Mouse (Mus musculus) adipocyte (in vitro differentiated cells): ENCODE data around the gene Gnl3.

Source experiments
- DNase-seq: peaks from one replicate; pipeline ENCODE4 v3.0.0-alpha.2; 2016; ENCODE audit warnings: low spot score

The Gnl3 gene

GRCm38 (mm10) chr14:31018860-31019291, at the start of gene Gnl3, which contains the start of gene Pbrm1:
Gene Gnl3 (minus strand): TSS chr14:31019152.
Gene Pbrm1 (plus strand): TSS chr14:31019138.
- peak; percentile 87 for DNase-seq

GRCm38 (mm10) chr14:31062277-31062676, 43.3 kb upstream of the Gnl3 start:
- peak; percentile 29 for DNase-seq

GRCm38 (mm10) chr14:31045817-31046216, 26.9 kb upstream of the Gnl3 start:
- DNase-seq = no peak

GRCm38 (mm10) chr14:31045296-31045695, 26.3 kb upstream of the Gnl3 start:
- no peak for DNase-seq

GRCm38 (mm10) chr14:31025785-31026184, 6.8 kb upstream of the Gnl3 start:
- no peak for DNase-seq

GRCm38 (mm10) chr14:31022579-31022978, 3.6 kb upstream of the Gnl3 start:
- peak; percentile 60 for DNase-seq

GRCm38 (mm10) chr14:31019331-31020205, 616 bp upstream of the Gnl3 start:
- peak; percentile 62 for DNase-seq

GRCm38 (mm10) chr14:31017854-31018253, 1.1 kb downstream of the Gnl3 start:
- DNase-seq = peak; percentile 57

GRCm38 (mm10) chr14:31016063-31016462, 2.9 kb downstream of the Gnl3 start:
- DNase-seq = no peak

- no peak for DNase-seq
Observed at GRCm38 (mm10) chr14:31013928-31014327, 5.0 kb downstream of the Gnl3 start.

GRCm38 (mm10) chr14:31011588-31011987, 7.4 kb downstream of the Gnl3 start:
- no peak for DNase-seq

GRCm38 (mm10) chr14:31006779-31007178, 12.2 kb downstream of the Gnl3 start:
- DNase-seq = no peak

GRCm38 (mm10) chr14:31004527-31004926, 14.4 kb downstream of the Gnl3 start:
- DNase-seq = no peak

- peak; percentile 71 for DNase-seq
Observed at GRCm38 (mm10) chr14:31001307-31002205, 17.4 kb downstream of the Gnl3 start, which contains the start of the genes Glt8d1 and Spcs1. Gene Glt8d1 (plus strand): TSS chr14:31001400. Gene Spcs1 (minus strand): TSS chr14:31001672.

- peak; percentile 23 for DNase-seq
Observed at GRCm38 (mm10) chr14:31000816-31001306, 18.1 kb downstream of the Gnl3 start.

GRCm38 (mm10) chr14:31000356-31000755, 18.6 kb downstream of the Gnl3 start:
- no peak for DNase-seq

GRCm38 (mm10) chr14:30996417-30996816, 22.5 kb downstream of the Gnl3 start:
- no peak for DNase-seq

- DNase-seq = no peak
Observed at GRCm38 (mm10) chr14:30976222-30976621, 42.7 kb downstream of the Gnl3 start.

- peak; percentile 69 for DNase-seq
Observed at GRCm38 (mm10) chr14:30974204-30974603, 44.7 kb downstream of the Gnl3 start.
